ENCODE assay signal across 8 mouse cellular contexts in genomic region chr1:135787799-135788198, GRCm38 (mm10). TPM values are rescaled to one million over a fixed set of nuclear protein-coding genes. Genes with fewer than 3 reads are reported as not detected.
A peak's percentile ranks its signal among the peaks of the same experiment; 100 is the strongest.
DNase-seq lines count a peak whose midpoint lies in the region; ATAC-seq and TF ChIP-seq lines count a peak whose summit lies in the region.

No protein-coding gene starts in this region.

- WGBS in neural tube, embryonic 15.5 days = 46% methylated on average over 3 of the region's 3 CpGs
- WGBS in forebrain, postnatal 0 days = 48% methylated on average over 3 of the region's 3 CpGs
- WGBS in intestine, embryonic 16.5 days = 46% methylated on average over 3 of the region's 3 CpGs
- WGBS in liver, embryonic 13.5 days (ENCODE audit: insufficient replicate concordance) = 49% methylated on average over 3 of the region's 3 CpGs

- no peaks in the 10 kb centered on the region for H3K36me3 ChIP-seq in neural tube, embryonic 15.5 days
- no peaks in the 10 kb centered on the region for H3K36me3 ChIP-seq in forebrain, postnatal 0 days (ENCODE audit: insufficient read depth)
- H3K36me3 ChIP-seq in intestine, embryonic 16.5 days (ENCODE audit: control insufficient read depth, insufficient read depth, low read length) = no peaks in the 10 kb centered on the region
- no peaks in the 10 kb centered on the region for H3K36me3 ChIP-seq in liver, embryonic 13.5 days

- H3K4me3 ChIP-seq in neural tube, embryonic 15.5 days (replicated peaks) = no peak overlapping the region
- no peak overlapping the region for H3K4me3 ChIP-seq in forebrain, postnatal 0 days (ENCODE audit: low read depth, low read length)
- H3K4me3 ChIP-seq in intestine, embryonic 16.5 days (ENCODE audit: low read length) = no peak overlapping the region
- H3K4me3 ChIP-seq in liver, embryonic 13.5 days (replicated peaks) = no peak overlapping the region

- H3K4me1 ChIP-seq in neural tube, embryonic 15.5 days = 0 out of 2 replicates have a peak, but pooled peaks cover 3% of the 10 kb centered on the region
- no peaks in the 10 kb centered on the region for H3K4me1 ChIP-seq in forebrain, postnatal 0 days (ENCODE audit: insufficient read depth)
- peaks cover 12% of the 10 kb centered on the region; the same call in 1 of the 2 replicates for H3K4me1 ChIP-seq in intestine, embryonic 16.5 days (ENCODE audit: control insufficient read depth, insufficient read depth, low read length)
- H3K4me1 ChIP-seq in liver, embryonic 13.5 days (replicated peaks) = peaks cover 19% of the 10 kb centered on the region

- H3K9ac ChIP-seq in neural tube, embryonic 15.5 days (replicated peaks) = no peak overlapping the region
- no peak overlapping the region for H3K9ac ChIP-seq in forebrain, postnatal 0 days
- H3K9ac ChIP-seq in intestine, embryonic 16.5 days (ENCODE audit: low read depth, low read length) = no peak overlapping the region
- no peak overlapping the region for H3K9ac ChIP-seq in liver, embryonic 13.5 days

- no peak overlapping the region for H3K4me2 ChIP-seq in neural tube, embryonic 15.5 days
- no peak overlapping the region for H3K4me2 ChIP-seq in forebrain, postnatal 0 days (ENCODE audit: low read depth)
- no peak overlapping the region for H3K4me2 ChIP-seq in intestine, embryonic 16.5 days (ENCODE audit: low read depth, low read length)
- no peak overlapping the region for H3K4me2 ChIP-seq in liver, embryonic 13.5 days

- ATAC-seq in neural tube, embryonic 15.5 days (ENCODE audit: low FRiP score) = no peak
- ATAC-seq in forebrain, postnatal 0 days = peak; percentile 47; the same call in 1 of the 2 replicates
- peak; percentile 31; the same call in 1 of the 2 replicates for ATAC-seq in intestine, embryonic 16.5 days
- ATAC-seq in liver, embryonic 13.5 days (ENCODE audit: low read depth) = 0 out of 2 replicates have a peak, but pooled peaks have one; percentile 44

- DNase-seq in neural tube, embryonic 10.5 days (ENCODE audit: extremely low spot score, low spot score) = peak; percentile 83
- DNase-seq in c-Kit-positive CD71-positive TER-119-negative erythroid progenitor cells, embryonic 14.5 days (ENCODE audit: low read depth) = peak; percentile 87
- peak; percentile 76 for DNase-seq in forebrain, postnatal 0 days
- peak; percentile 69 for DNase-seq in liver, embryonic 13.5 days
- peak; percentile 54 for DNase-seq in ovary, postnatal 10 days (ENCODE audit: low spot score)
- DNase-seq in thymus, postnatal 0 days (ENCODE audit: low spot score) = peak; percentile 79

- H3K9me3 ChIP-seq in neural tube, embryonic 15.5 days (replicated peaks) = no peaks in the 10 kb centered on the region
- no peaks in the 10 kb centered on the region for H3K9me3 ChIP-seq in forebrain, postnatal 0 days (ENCODE audit: low read length)
- no peaks in the 10 kb centered on the region for H3K9me3 ChIP-seq in intestine, embryonic 16.5 days (ENCODE audit: control insufficient read depth, low read length)
- no peaks in the 10 kb centered on the region for H3K9me3 ChIP-seq in liver, embryonic 13.5 days (replicated peaks)

- no peak overlapping the region for H3K27ac ChIP-seq in neural tube, embryonic 15.5 days (replicated peaks)
- H3K27ac ChIP-seq in forebrain, postnatal 0 days (ENCODE audit: low read depth, low read length) = no peak overlapping the region
- H3K27ac ChIP-seq in intestine, embryonic 16.5 days (ENCODE audit: low read length) = no peak overlapping the region
- H3K27ac ChIP-seq in liver, embryonic 13.5 days = no peak overlapping the region

- H3K27me3 ChIP-seq in neural tube, embryonic 15.5 days (replicated peaks) = no peaks in the 10 kb centered on the region; the same call in 1 of the 2 replicates
- H3K27me3 ChIP-seq in forebrain, postnatal 0 days (ENCODE audit: insufficient read depth, low read length) = no peaks in the 10 kb centered on the region
- no peaks in the 10 kb centered on the region for H3K27me3 ChIP-seq in intestine, embryonic 16.5 days (replicated peaks; ENCODE audit: control insufficient read depth, insufficient read depth, low read length)
- peaks cover 6% of the 10 kb centered on the region; the same call in 1 of the 2 replicates for H3K27me3 ChIP-seq in liver, embryonic 13.5 days

- peak; percentile 80 for TF ChIP-seq CTCF in forebrain, postnatal 0 days (IDR thresholded peaks at IDR 0.05; ENCODE audit: low read depth)

RNA-seq across cellular contexts. Expression of gene Tnni1, which starts 8.6 kb away (rescaled TPM):
- 19.9 and 31.1 TPM in 2 replicates for polyA plus RNA-seq in neural tube, embryonic 15.5 days (2015; fragmentation: Nextera tagmentation; extraction: Ambion mirVana)
- total RNA-seq in forebrain, postnatal 0 days (2014; rRNA removed) = 0.19 TPM in 1 of 2 replicates, not detected in the other
- polyA plus RNA-seq in forebrain, postnatal 0 days (2015; fragmentation: Nextera tagmentation; extraction: Ambion mirVana) = 0.39 and 0.48 TPM in 2 replicates
- polyA plus RNA-seq in intestine, embryonic 16.5 days (2015; fragmentation: Nextera tagmentation; extraction: Ambion mirVana) = 6.4 and 8.7 TPM in 2 replicates
- 9.7 and 12.3 TPM in 2 replicates for polyA plus RNA-seq in liver, embryonic 13.5 days (2015; fragmentation: Nextera tagmentation; extraction: Ambion mirVana)
- polyA plus RNA-seq in thymus, postnatal 0 days (2015; fragmentation: Nextera tagmentation; extraction: Ambion mirVana) = 7.5 and 7.9 TPM in 2 replicates

RNA-seq across cellular contexts. Expression of gene Phlda3, which starts 21.9 kb away (rescaled TPM):
- 54.1 and 62.9 TPM in 2 replicates for polyA plus RNA-seq in neural tube, embryonic 15.5 days (2015; fragmentation: Nextera tagmentation; extraction: Ambion mirVana)
- 23.6 and 27.2 TPM in 2 replicates for total RNA-seq in forebrain, postnatal 0 days (2014; rRNA removed)
- polyA plus RNA-seq in forebrain, postnatal 0 days (2015; fragmentation: Nextera tagmentation; extraction: Ambion mirVana) = 28.5 and 30.3 TPM in 2 replicates
- polyA plus RNA-seq in intestine, embryonic 16.5 days (2015; fragmentation: Nextera tagmentation; extraction: Ambion mirVana) = 36.2 and 36.6 TPM in 2 replicates
- polyA plus RNA-seq in liver, embryonic 13.5 days (2015; fragmentation: Nextera tagmentation; extraction: Ambion mirVana) = 5.7 and 7.1 TPM in 2 replicates
- polyA plus RNA-seq in thymus, postnatal 0 days (2015; fragmentation: Nextera tagmentation; extraction: Ambion mirVana) = 46.0 and 46.5 TPM in 2 replicates

RNA-seq across cellular contexts. Expression of gene Lad1, which starts 30.6 kb away (rescaled TPM):
- polyA plus RNA-seq in neural tube, embryonic 15.5 days (2015; fragmentation: Nextera tagmentation; extraction: Ambion mirVana) = 0.65 and 15.3 TPM in 2 replicates
- total RNA-seq in forebrain, postnatal 0 days (2014; rRNA removed) = 0.31 and 0.81 TPM in 2 replicates
- polyA plus RNA-seq in forebrain, postnatal 0 days (2015; fragmentation: Nextera tagmentation; extraction: Ambion mirVana) = 0.35 and 0.40 TPM in 2 replicates
- 260 and 283 TPM in 2 replicates for polyA plus RNA-seq in intestine, embryonic 16.5 days (2015; fragmentation: Nextera tagmentation; extraction: Ambion mirVana)
- 0.16 and 0.68 TPM in 2 replicates for polyA plus RNA-seq in liver, embryonic 13.5 days (2015; fragmentation: Nextera tagmentation; extraction: Ambion mirVana)
- 12.1 and 12.5 TPM in 2 replicates for polyA plus RNA-seq in thymus, postnatal 0 days (2015; fragmentation: Nextera tagmentation; extraction: Ambion mirVana)

RNA-seq across cellular contexts. Expression of gene Tnnt2, which starts 48.4 kb away (rescaled TPM):
- polyA plus RNA-seq in neural tube, embryonic 15.5 days (2015; fragmentation: Nextera tagmentation; extraction: Ambion mirVana) = 9.7 and 12.3 TPM in 2 replicates
- total RNA-seq in forebrain, postnatal 0 days (2014; rRNA removed) = 0.67 and 0.77 TPM in 2 replicates
- 0.63 and 0.89 TPM in 2 replicates for polyA plus RNA-seq in forebrain, postnatal 0 days (2015; fragmentation: Nextera tagmentation; extraction: Ambion mirVana)
- polyA plus RNA-seq in intestine, embryonic 16.5 days (2015; fragmentation: Nextera tagmentation; extraction: Ambion mirVana) = 23.5 and 26.7 TPM in 2 replicates
- polyA plus RNA-seq in liver, embryonic 13.5 days (2015; fragmentation: Nextera tagmentation; extraction: Ambion mirVana) = 4.3 and 19.2 TPM in 2 replicates
- polyA plus RNA-seq in thymus, postnatal 0 days (2015; fragmentation: Nextera tagmentation; extraction: Ambion mirVana) = 3.2 and 3.6 TPM in 2 replicates

Comparison
In these comparisons a context has a peak if more than half of its experiments do, and no peak if none do; other contexts are left out.
1. RNA of gene Lad1, which starts 30.6 kb away (polyA plus RNA-seq): 260 to 283 TPM in intestine, embryonic 16.5 days; 12.1 to 12.5 TPM in thymus, postnatal 0 days, 0.65 to 15.3 TPM in neural tube, embryonic 15.5 days, 0.35 to 0.40 TPM in forebrain, postnatal 0 days and 0.16 to 0.68 TPM in liver, embryonic 13.5 days; every median in the first group is over 10 times any median in the second.
2. Peak in every context shown above with its lines, with median percentiles within 50 percentile points of each other: DNase-seq.